Mouse (Mus musculus): ENCODE data around the gene Pigt. TPM values are rescaled to one million over a fixed set of nuclear protein-coding genes. Genes with fewer than 3 reads are reported as not detected.

Pigt gene
- polyA plus RNA-seq, 2 experiments, result 21.7 to 25.6 TPM

GRCm38 (mm10) chr2:164496331-164496730 lies 989 bp upstream of the Pigt start:
- H3K4me2 ChIP-seq (ENCODE audit: low read depth), result peak overlapping the region; percentile 98
- WGBS (ENCODE audit: insufficient replicate concordance), result 14% methylated on average over 1 of the region's 1 CpGs
- peak overlapping the region in 1 of 2 experiments; percentile 82; a peak in 1 of 4 replicates for H3K4me3 ChIP-seq (ENCODE audit: insufficient read depth in 1 of 2, low read depth in 2 of 2, low read length in 2 of 2)

GRCm38 (mm10) chr2:164497691-164498268 lies 460 bp downstream of the Pigt start:
- Histone ChIP-seq H3K4me2 (ENCODE audit: low read depth) (peak overlapping the region; percentile 98), H3K4me3 (ENCODE audit: insufficient read depth in 1 of 2, low read depth in 2 of 2, low read length in 2 of 2) (peak overlapping the region; percentile 81 to 82), H3K9ac (replicated peaks) (peak overlapping the region; percentile 67), H3K27ac (no peak overlapping the region), H3K9me3 (ENCODE audit: control insufficient read depth, low read length) (no peaks in the 10 kb centered on the region), H3K4me1 (replicated peaks; ENCODE audit: control insufficient read depth in 2 of 2, insufficient read depth in 2 of 2, low read length in 1 of 2) (peaks cover 7 to 10% of the 10 kb centered on the region in 2 experiments), H3K36me3 (replicated peaks; ENCODE audit: control insufficient read depth, insufficient read depth, low read depth) (peaks cover 1% of the 10 kb centered on the region), H3K27me3 (ENCODE audit: control insufficient read depth, insufficient read depth, low read length) (no peaks in the 10 kb centered on the region)
- DNase-seq (ENCODE audit: low read depth in 3 of 3, low spot score in 3 of 3), result no peak
- TF ChIP-seq CTCF (IDR thresholded peaks at IDR 0.05; ENCODE audit: low read depth), result no peak
- no peak for TF ChIP-seq EP300 (IDR thresholded peaks at IDR 0.05; ENCODE audit: low read depth)
- ATAC-seq (ENCODE audit: insufficient read depth), result peak; percentile 47
- WGBS (ENCODE audit: insufficient replicate concordance), result 4% methylated on average over 21 of the region's 21 CpGs

More at GRCm38 (mm10) chr2:164496331-164496730, 989 bp upstream of the Pigt start:
- Histone ChIP-seq H3K36me3 (replicated peaks; ENCODE audit: control insufficient read depth, insufficient read depth, low read depth) (no peaks in the 10 kb centered on the region; the same call in 1 of the 2 replicates), H3K4me1 (replicated peaks; ENCODE audit: control insufficient read depth in 2 of 2, insufficient read depth in 2 of 2, low read length in 1 of 2) (peaks cover 7 to 10% of the 10 kb centered on the region in 2 experiments), H3K9ac (replicated peaks) (no peak overlapping the region), H3K27me3 (ENCODE audit: control insufficient read depth, insufficient read depth, low read length) (no peaks in the 10 kb centered on the region), H3K9me3 (ENCODE audit: control insufficient read depth, low read length) (no peaks in the 10 kb centered on the region), H3K27ac (no peak overlapping the region)
- ATAC-seq (ENCODE audit: insufficient read depth) (no peak), DNase-seq (ENCODE audit: low read depth in 3 of 3, low spot score in 3 of 3) (no peak)
- TF ChIP-seq CTCF (IDR thresholded peaks at IDR 0.05; ENCODE audit: low read depth) (no peak), EP300 (IDR thresholded peaks at IDR 0.05; ENCODE audit: low read depth) (no peak)

- Histone ChIP-seq H3K27me3 (ENCODE audit: control insufficient read depth, insufficient read depth, low read length) (no peaks in the 10 kb centered on the region), H3K27ac (no peak overlapping the region), H3K4me3 (ENCODE audit: insufficient read depth in 1 of 2, low read depth in 2 of 2, low read length in 2 of 2) (no peak overlapping the region), H3K9me3 (ENCODE audit: control insufficient read depth, low read length) (peaks cover 3% of the 10 kb centered on the region; the same call in 1 of the 2 replicates), H3K4me2 (ENCODE audit: low read depth) (no peak overlapping the region), H3K9ac (replicated peaks) (no peak overlapping the region), H3K4me1 (replicated peaks; ENCODE audit: control insufficient read depth in 2 of 2, insufficient read depth in 2 of 2, low read length in 1 of 2) (peaks cover 7 to 10% of the 10 kb centered on the region in 2 experiments), H3K36me3 (replicated peaks; ENCODE audit: control insufficient read depth, insufficient read depth, low read depth) (peaks cover 11% of the 10 kb centered on the region)
- DNase-seq (ENCODE audit: low read depth in 3 of 3, low spot score in 3 of 3) (no peak), ATAC-seq (ENCODE audit: insufficient read depth) (no peak)
- TF ChIP-seq CTCF (IDR thresholded peaks at IDR 0.05; ENCODE audit: low read depth), result peak; percentile 51
- no peak for TF ChIP-seq EP300 (IDR thresholded peaks at IDR 0.05; ENCODE audit: low read depth)
- WGBS (ENCODE audit: insufficient replicate concordance), result 55% methylated on average over 5 of the region's 5 CpGs
These were observed 2.0 kb downstream of the Pigt start for GRCm38 (mm10) chr2:164499317-164499716.

GRCm38 (mm10) chr2:164500511-164500910 lies 3.2 kb downstream of the Pigt start:
- DNase-seq (ENCODE audit: low read depth in 3 of 3, low spot score in 3 of 3), result no peak
- TF ChIP-seq CTCF (IDR thresholded peaks at IDR 0.05; ENCODE audit: low read depth) (no peak), EP300 (IDR thresholded peaks at IDR 0.05; ENCODE audit: low read depth) (no peak)
- Histone ChIP-seq H3K4me1 (replicated peaks; ENCODE audit: control insufficient read depth in 2 of 2, insufficient read depth in 2 of 2, low read length in 1 of 2) (peaks cover 7 to 10% of the 10 kb centered on the region in 2 experiments), H3K4me3 (ENCODE audit: insufficient read depth in 1 of 2, low read depth in 2 of 2, low read length in 2 of 2) (no peak overlapping the region), H3K4me2 (ENCODE audit: low read depth) (no peak overlapping the region), H3K27me3 (ENCODE audit: control insufficient read depth, insufficient read depth, low read length) (no peaks in the 10 kb centered on the region), H3K36me3 (replicated peaks; ENCODE audit: control insufficient read depth, insufficient read depth, low read depth) (peaks cover 17% of the 10 kb centered on the region), H3K27ac (no peak overlapping the region), H3K9ac (replicated peaks) (no peak overlapping the region), H3K9me3 (ENCODE audit: control insufficient read depth, low read length) (peaks cover 3% of the 10 kb centered on the region; the same call in 1 of the 2 replicates)
- no peak for ATAC-seq (ENCODE audit: insufficient read depth)
- 82% methylated on average over 7 of the region's 7 CpGs for WGBS (ENCODE audit: insufficient replicate concordance)

GRCm38 (mm10) chr2:164504919-164505318 lies 7.6 kb downstream of the Pigt start:
- ATAC-seq (ENCODE audit: insufficient read depth) (no peak), DNase-seq (ENCODE audit: low read depth in 3 of 3, low spot score in 3 of 3) (no peak)
- peaks cover 20% of the 10 kb centered on the region for H3K36me3 ChIP-seq (replicated peaks; ENCODE audit: control insufficient read depth, insufficient read depth, low read depth)
- H3K4me1 ChIP-seq (replicated peaks; ENCODE audit: control insufficient read depth in 2 of 2, insufficient read depth in 2 of 2, low read length in 1 of 2), result no peaks in the 10 kb centered on the region
- TF ChIP-seq EP300 (IDR thresholded peaks at IDR 0.05; ENCODE audit: low read depth) (no peak), CTCF (IDR thresholded peaks at IDR 0.05; ENCODE audit: low read depth) (0 out of 2 replicates have a peak, but pooled peaks have one; percentile 5)
- H3K4me3 ChIP-seq (ENCODE audit: insufficient read depth in 1 of 2, low read depth in 2 of 2, low read length in 2 of 2), result no peak overlapping the region
- 77% methylated on average over 3 of the region's 3 CpGs for WGBS (ENCODE audit: insufficient replicate concordance)
- H3K9me3 ChIP-seq (ENCODE audit: control insufficient read depth, low read length), result peaks cover 3% of the 10 kb centered on the region; the same call in 1 of the 2 replicates
- no peak overlapping the region for H3K27ac ChIP-seq
- H3K4me2 ChIP-seq (ENCODE audit: low read depth), result no peak overlapping the region
- H3K27me3 ChIP-seq (ENCODE audit: control insufficient read depth, insufficient read depth, low read length), result no peaks in the 10 kb centered on the region
- H3K9ac ChIP-seq (replicated peaks), result no peak overlapping the region
